Mouse (Mus musculus) neural tube, embryonic 14.5 days (tissue): ENCODE measurements around the gene Tmem63b. TPM values are rescaled to one million over a fixed set of nuclear protein-coding genes. Genes with fewer than 3 reads are reported as not detected.
A peak's percentile ranks its signal among the peaks of the same experiment; 100 is the strongest.

Experiments used
- ATAC-seq: fragments of 200-750 bp; cut with Nextera tagmentation; 2 replicates; pipeline ENCODE4 v1.8.0; 2017; ENCODE audit warnings: low read depth, mild to moderate bottlenecking, moderate TSS enrichment, moderate library complexity
- H3K27ac ChIP-seq: fragments of 300-500 bp; sonication (generic); 2 replicates; pipeline ENCODE4 v1.5.1; 2014; ENCODE audit warnings: low read depth, mild to moderate bottlenecking, control low read depth, low read length, moderate library complexity, mixed read lengths
- H3K27me3 ChIP-seq: fragments of 300-500 bp; sonication (generic); 2 replicates; pipeline ENCODE4 v1.6.1; 2014; ENCODE audit warnings: low read length; ENCODE audit not compliant: control insufficient read depth, insufficient read depth
- H3K36me3 ChIP-seq: fragments of 300-500 bp; sonication (generic); 2 replicates; pipeline ENCODE4 v1.6.1; 2014; ENCODE audit warnings: low read length, mixed read lengths; ENCODE audit not compliant: control insufficient read depth, insufficient read depth
- H3K4me1 ChIP-seq: fragments of 300-500 bp; sonication (generic); 2 replicates; pipeline ENCODE4 v1.6.1; 2014; ENCODE audit warnings: low read length; ENCODE audit not compliant: control insufficient read depth, insufficient read depth
- H3K4me2 ChIP-seq: fragments of 300-500 bp; sonication (generic); 2 replicates; pipeline ENCODE4 v1.6.1; 2014; ENCODE audit warnings: mild to moderate bottlenecking, low read depth, low read length, control low read depth
- H3K4me3 ChIP-seq: fragments of 300-500 bp; sonication (generic); 2 replicates; pipeline ENCODE4 v1.5.1; 2014; ENCODE audit warnings: low read depth, low read length, control low read depth, mixed read lengths
- H3K9ac ChIP-seq: fragments of 300-500 bp; sonication (generic); replicated peaks from 2 replicates; pipeline ENCODE4 v1.6.1; 2014; ENCODE audit warnings: low read depth, mild to moderate bottlenecking, control low read depth, low read length, mixed read lengths
- H3K9me3 ChIP-seq: fragments of 300-500 bp; sonication (generic); 2 replicates; pipeline ENCODE4 v1.6.1; 2016; ENCODE audit warnings: low read length; ENCODE audit not compliant: control insufficient read depth
- WGBS: fragments of 180-500 bp; shearing (Covaris S2); extraction: QIAGEN DNeasy Blood & Tissue Kit; methylation state at CpG from one replicate; pipeline ENCODE4 v1.1.7; 2014; 5-methylcytosine and 5-hydroxymethylcytosine counted together
- polyA plus RNA-seq: library from polyadenylated mRNA; unstranded; fragments of >200 nt; fragmentation: Nextera tagmentation; extraction: Ambion mirVana; gene quantifications from 2 replicates; pipeline ENCODE4 v1.2.1, GENCODE M21; 2014

The Tmem63b gene
- polyA plus RNA-seq, 1 experiment from 2014 or later, result 117 TPM

GRCm38 (mm10) chr17:45698368-45698767 lies 11.7 kb upstream of the Tmem63b start:
- no peak overlapping the region for H3K27ac ChIP-seq
- WGBS, result 88% methylated on average over 6 of the region's 6 CpGs
- ATAC-seq, result no peak

DNA sequence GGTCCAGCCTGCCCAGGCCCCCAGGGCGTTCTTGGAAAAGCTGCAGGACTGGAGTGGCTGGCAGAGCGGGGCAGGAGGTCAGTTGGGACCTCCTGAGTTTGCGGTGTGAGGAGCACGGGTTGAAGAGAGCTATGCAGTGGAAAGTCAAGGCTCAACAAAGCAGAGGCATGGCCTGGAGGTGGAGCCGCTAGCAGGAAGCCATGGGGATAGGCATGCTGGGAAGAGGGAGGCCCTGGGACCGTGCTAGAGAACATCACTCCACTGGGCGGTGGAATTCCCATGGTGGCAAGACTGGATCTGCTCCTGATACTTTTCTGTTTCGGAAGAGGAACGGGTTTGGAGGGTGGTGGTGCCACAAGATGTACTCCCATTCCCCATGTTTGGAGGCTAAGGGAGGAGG lies 10.3 kb upstream of the Tmem63b start:
- no peak overlapping the region for H3K27ac ChIP-seq
- H3K27me3 ChIP-seq, result no peaks in the 10 kb centered on the region
- H3K9me3 ChIP-seq, result no peaks in the 10 kb centered on the region
- H3K4me3 ChIP-seq, result no peak overlapping the region
- H3K9ac ChIP-seq, result no peak overlapping the region
- no peaks in the 10 kb centered on the region for H3K4me1 ChIP-seq
- 94% methylated on average over 9 of the region's 9 CpGs for WGBS
- peaks cover 5% of the 10 kb centered on the region; the same call in 1 of the 2 replicates for H3K36me3 ChIP-seq
- no peak overlapping the region for H3K4me2 ChIP-seq
- no peak for ATAC-seq

More at GRCm38 (mm10) chr17:45698368-45698767, 11.7 kb upstream of the Tmem63b start:
- no peak overlapping the region for H3K4me3 ChIP-seq
- H3K9ac ChIP-seq, result no peak overlapping the region
- H3K4me2 ChIP-seq, result no peak overlapping the region
- no peaks in the 10 kb centered on the region for H3K4me1 ChIP-seq
- H3K27me3 ChIP-seq, result no peaks in the 10 kb centered on the region
- H3K9me3 ChIP-seq, result no peaks in the 10 kb centered on the region
- peaks cover 5% of the 10 kb centered on the region; the same call in 1 of the 2 replicates for H3K36me3 ChIP-seq

DNA sequence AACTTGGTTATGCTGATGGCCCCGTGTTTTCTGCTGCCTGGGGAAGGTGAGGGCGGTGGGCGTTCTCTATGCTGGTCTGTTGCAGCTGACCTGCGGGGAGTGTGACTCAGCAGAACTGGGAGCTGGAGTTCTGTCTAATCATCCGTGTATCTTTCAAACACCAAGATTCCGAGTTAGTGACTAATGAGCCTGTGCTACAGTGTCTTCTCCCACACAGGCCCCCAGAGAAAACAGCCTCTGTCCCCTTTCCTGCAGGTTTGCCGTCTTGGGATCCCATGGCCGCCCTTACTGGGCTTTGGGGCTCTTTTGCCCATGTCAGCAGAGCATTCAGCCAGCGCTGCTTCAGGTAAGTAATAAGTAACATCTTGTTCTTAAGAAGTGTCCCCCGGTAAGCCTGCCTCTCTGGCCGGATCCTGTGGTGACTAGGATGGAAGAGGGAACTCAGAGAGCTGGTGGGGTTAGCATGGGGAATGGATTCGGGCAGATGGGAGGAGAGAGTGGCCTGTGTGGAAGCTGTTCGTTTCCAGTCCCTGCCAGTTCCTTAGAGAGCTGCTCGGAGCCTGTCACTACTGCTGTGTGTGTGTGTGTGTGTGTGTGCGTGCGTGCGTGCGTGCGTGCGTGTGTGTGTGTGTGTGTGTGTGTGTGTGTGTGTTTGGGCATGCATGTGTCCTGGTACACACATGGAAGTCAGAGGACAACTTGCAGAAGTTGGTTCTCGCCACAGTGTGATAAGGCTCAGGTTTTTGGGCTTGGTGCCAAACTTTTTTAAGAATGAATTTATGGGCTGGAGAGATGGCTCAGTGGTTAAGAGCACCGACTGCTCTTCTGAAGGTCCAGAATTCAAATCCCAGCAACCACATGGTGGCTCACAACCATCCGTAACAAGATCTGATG lies 8.8 kb upstream of the Tmem63b start:
- Histone ChIP-seq H3K9ac (no peak overlapping the region), H3K27ac (no peak overlapping the region), H3K4me1 (no peaks in the 10 kb centered on the region), H3K27me3 (no peaks in the 10 kb centered on the region), H3K4me3 (no peak overlapping the region), H3K9me3 (no peaks in the 10 kb centered on the region), H3K36me3 (peaks cover 5% of the 10 kb centered on the region; the same call in 1 of the 2 replicates), H3K4me2 (no peak overlapping the region)
- 82% methylated on average over 23 of the region's 23 CpGs for WGBS
- ATAC-seq, result no peak

DNA sequence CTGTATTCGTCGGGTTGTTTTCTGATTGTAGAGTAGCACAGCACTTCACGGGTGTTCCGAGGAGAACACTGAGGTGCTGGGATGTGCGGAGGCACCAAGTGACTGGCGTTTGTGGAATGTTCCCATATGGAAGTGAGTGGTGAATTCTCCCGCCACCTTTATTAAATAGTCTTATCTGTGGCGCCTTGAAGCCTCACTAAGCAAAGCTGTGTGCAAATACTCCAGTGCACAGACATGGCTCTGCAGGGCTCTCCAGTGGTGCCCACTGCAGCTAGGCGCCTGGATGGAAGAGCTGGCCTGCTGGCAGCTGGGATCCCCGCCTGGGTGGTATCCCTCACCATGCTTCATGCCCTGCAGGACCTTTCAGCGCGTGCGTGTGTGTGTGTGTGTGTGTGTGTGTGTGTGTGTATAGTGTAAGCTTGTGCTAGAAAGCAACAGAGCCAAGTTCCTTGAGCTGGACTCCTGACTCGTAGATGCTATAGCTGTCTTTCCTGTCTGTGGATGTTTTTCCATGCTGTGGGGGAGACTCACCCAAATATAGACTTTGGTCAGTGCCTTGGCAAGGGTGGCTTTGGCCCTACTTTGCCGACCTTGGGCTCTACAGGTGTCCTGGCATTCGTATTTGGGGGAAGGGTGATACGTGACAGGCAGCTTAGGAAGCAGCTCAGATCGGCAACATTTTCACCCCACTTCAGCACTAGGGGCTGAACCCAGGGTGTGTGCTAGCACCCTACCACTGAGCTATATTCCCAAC lies 7.3 kb upstream of the Tmem63b start:
- Histone ChIP-seq H3K36me3 (peaks cover 5% of the 10 kb centered on the region; the same call in 1 of the 2 replicates), H3K4me1 (no peaks in the 10 kb centered on the region), H3K27me3 (no peaks in the 10 kb centered on the region), H3K9ac (no peak overlapping the region), H3K27ac (no peak overlapping the region), H3K9me3 (no peaks in the 10 kb centered on the region), H3K4me3 (no peak overlapping the region), H3K4me2 (no peak overlapping the region)
- 85% methylated on average over 18 of the region's 18 CpGs for WGBS
- no peak for ATAC-seq

DNA sequence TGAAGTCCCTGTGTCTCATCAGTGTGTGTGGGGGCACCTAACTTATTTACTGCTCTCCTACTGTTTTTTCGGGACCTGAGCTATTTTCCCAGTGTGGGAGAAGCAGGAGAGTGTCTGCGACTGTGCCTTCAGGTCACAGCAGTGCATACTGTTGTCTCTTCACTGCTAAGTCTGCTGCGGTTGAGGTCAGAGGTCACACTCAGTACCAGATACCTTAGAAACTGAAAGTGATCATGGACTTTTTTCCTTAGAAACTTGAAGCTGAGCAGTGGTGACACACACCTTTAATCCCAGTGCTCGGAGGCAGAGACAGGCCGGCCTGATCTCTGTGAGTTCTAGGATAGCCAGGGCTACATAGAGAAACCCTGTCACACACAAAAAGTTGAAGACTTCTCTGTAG lies 5.5 kb upstream of the Tmem63b start:
- Histone ChIP-seq H3K4me2 (no peak overlapping the region), H3K36me3 (no peaks in the 10 kb centered on the region), H3K9ac (no peak overlapping the region), H3K4me3 (no peak overlapping the region), H3K4me1 (peaks cover 2% of the 10 kb centered on the region; the same call in 1 of the 2 replicates), H3K9me3 (no peaks in the 10 kb centered on the region), H3K27ac (no peak overlapping the region), H3K27me3 (no peaks in the 10 kb centered on the region)
- no peak for ATAC-seq
- WGBS, result 88% methylated on average over 5 of the region's 5 CpGs

- Histone ChIP-seq H3K4me2 (no peak overlapping the region), H3K4me3 (no peak overlapping the region), H3K27me3 (no peaks in the 10 kb centered on the region), H3K9me3 (no peaks in the 10 kb centered on the region), H3K4me1 (peaks cover 6% of the 10 kb centered on the region; the same call in 1 of the 2 replicates), H3K9ac (no peak overlapping the region), H3K36me3 (no peaks in the 10 kb centered on the region), H3K27ac (no peak overlapping the region)
- no peak for ATAC-seq
- WGBS, result 90% methylated on average over 4 of the region's 4 CpGs
These were observed 3.3 kb upstream of the Tmem63b start for GRCm38 (mm10) chr17:45690044-45690443.

DNA sequence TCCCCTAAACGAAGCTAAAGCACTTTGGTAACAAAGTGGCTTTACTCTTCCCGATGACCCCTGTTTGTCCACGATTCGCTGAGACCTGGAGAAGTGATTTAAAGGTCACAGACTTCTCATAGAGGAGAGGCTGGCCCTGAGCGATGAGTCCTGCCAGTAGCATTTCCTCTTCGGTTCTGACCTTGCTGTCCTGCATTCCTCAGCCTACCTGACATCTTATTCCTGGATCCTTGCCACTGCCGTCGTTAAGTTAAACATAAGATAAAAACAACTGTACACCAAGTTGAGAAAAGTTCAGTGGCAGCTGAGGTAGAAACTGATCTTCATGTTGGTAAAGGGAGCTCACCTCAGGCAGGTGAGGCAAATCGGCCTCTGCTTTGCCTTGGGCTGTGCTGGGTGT lies 2.4 kb upstream of the Tmem63b start:
- H3K4me3 ChIP-seq, result no peak overlapping the region
- no peaks in the 10 kb centered on the region for H3K27me3 ChIP-seq
- no peak overlapping the region for H3K4me2 ChIP-seq
- ATAC-seq, result no peak
- WGBS, result 90% methylated on average over 9 of the region's 9 CpGs
- no peaks in the 10 kb centered on the region for H3K9me3 ChIP-seq
- H3K4me1 ChIP-seq, result peaks cover 13% of the 10 kb centered on the region; the same call in 1 of the 2 replicates
- H3K9ac ChIP-seq, result no peak overlapping the region
- H3K36me3 ChIP-seq, result no peaks in the 10 kb centered on the region
- no peak overlapping the region for H3K27ac ChIP-seq

DNA sequence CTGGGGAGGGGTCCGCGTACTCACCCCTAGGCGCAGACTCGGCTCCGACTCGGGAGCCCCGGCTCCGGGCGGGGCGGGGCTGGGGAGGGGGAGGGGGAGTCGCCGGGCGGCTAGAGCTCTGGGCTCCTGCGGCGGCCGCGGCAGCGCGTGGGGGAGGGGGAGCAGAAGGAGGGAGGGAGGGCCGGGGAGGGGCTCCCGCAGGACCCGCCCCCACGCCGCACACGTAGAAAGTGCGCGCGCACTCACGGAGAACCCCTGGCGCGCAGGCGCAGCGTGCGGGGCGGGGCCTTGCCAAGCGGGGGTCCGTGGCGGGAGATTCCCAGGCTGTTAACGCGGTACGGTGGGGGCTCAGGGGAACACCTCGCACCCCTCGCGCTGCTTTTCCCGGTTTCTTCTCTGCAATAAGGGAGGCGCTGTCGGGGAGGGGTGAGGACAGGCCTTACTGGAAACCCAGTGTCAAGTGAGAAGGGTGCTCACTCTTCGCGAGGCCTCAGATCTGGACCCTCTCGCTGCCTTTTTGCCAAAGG lies 549 bp downstream of the Tmem63b start, which contains the start of gene Mrpl14:
TSS of gene Mrpl14 (plus strand) at position 230 of the 527 bp plus-strand sequence.
- H3K4me1 ChIP-seq, result peaks cover 14% of the 10 kb centered on the region; the same call in 1 of the 2 replicates
- no peaks in the 10 kb centered on the region for H3K27me3 ChIP-seq
- H3K4me2 ChIP-seq, result peak within 1 kb of the TSS; percentile 71
- peak within 1 kb of the TSS; percentile 92 for H3K27ac ChIP-seq
- no peaks in the 10 kb centered on the region for H3K36me3 ChIP-seq
- ATAC-seq, result peak; percentile 87
- 2% methylated on average over 25 of the region's 50 CpGs for WGBS
- H3K9me3 ChIP-seq, result no peaks in the 10 kb centered on the region
- peak within 1 kb of the TSS; percentile 88 for H3K4me3 ChIP-seq
- H3K9ac ChIP-seq, result peak within 1 kb of the TSS; percentile 93
